Mouse (Mus musculus): ENCODE results near the gene Fam222a.

The Fam222a gene

GRCm38 (mm10) chr5:114541656-114542445 lies 26.0 kb upstream of the Fam222a start:
- Histone ChIP-seq H3K27me3 (ENCODE audit: insufficient read depth, low read length) (peaks cover 22% of the 10 kb centered on the region), H3K4me1 (replicated peaks; ENCODE audit: low read depth, low read length) (peaks cover 61% of the 10 kb centered on the region), H3K4me3 (replicated peaks; ENCODE audit: low read length) (peak overlapping the region; percentile 35), H3K9me3 (ENCODE audit: low read length) (no peaks in the 10 kb centered on the region), H3K36me3 (ENCODE audit: insufficient read depth, low read length) (no peaks in the 10 kb centered on the region)
- TF ChIP-seq CTCF (conservative IDR thresholded peaks at IDR 0.05; ENCODE audit: low read length) (no peak), POU5F1 (IDR thresholded peaks at IDR 0.05; ENCODE audit: borderline replicate concordance, low read length) (no peak), NANOG (IDR thresholded peaks at IDR 0.05; ENCODE audit: borderline replicate concordance, low read length) (peak; percentile 43; the same call in 1 of the 2 replicates)

GRCm38 (mm10) chr5:114543656-114544055 lies 24.2 kb upstream of the Fam222a start:
- Histone ChIP-seq H3K4me3 (replicated peaks; ENCODE audit: low read length) (no peak overlapping the region), H3K4me1 (replicated peaks; ENCODE audit: low read depth, low read length) (peaks cover 59% of the 10 kb centered on the region), H3K36me3 (ENCODE audit: insufficient read depth, low read length) (no peaks in the 10 kb centered on the region), H3K9me3 (ENCODE audit: low read length) (no peaks in the 10 kb centered on the region), H3K27me3 (ENCODE audit: insufficient read depth, low read length) (0 out of 2 replicates have a peak, but pooled peaks cover 4% of the 10 kb centered on the region)
- TF ChIP-seq POU5F1 (IDR thresholded peaks at IDR 0.05; ENCODE audit: borderline replicate concordance, low read length) = no peak
- peak; percentile 30 for TF ChIP-seq CTCF (conservative IDR thresholded peaks at IDR 0.05; ENCODE audit: low read length)

- Histone ChIP-seq H3K9me3 (ENCODE audit: low read length) (no peaks in the 10 kb centered on the region), H3K36me3 (ENCODE audit: insufficient read depth, low read length) (no peaks in the 10 kb centered on the region), H3K4me3 (replicated peaks; ENCODE audit: low read length) (no peak overlapping the region), H3K27me3 (ENCODE audit: insufficient read depth, low read length) (0 out of 2 replicates have a peak, but pooled peaks cover 4% of the 10 kb centered on the region), H3K4me1 (replicated peaks; ENCODE audit: low read depth, low read length) (peaks cover 59% of the 10 kb centered on the region)
- TF ChIP-seq POU5F1 (IDR thresholded peaks at IDR 0.05; ENCODE audit: borderline replicate concordance, low read length) (no peak), NANOG (IDR thresholded peaks at IDR 0.05; ENCODE audit: borderline replicate concordance, low read length) (no peak), CTCF (conservative IDR thresholded peaks at IDR 0.05; ENCODE audit: low read length) (no peak)
These were observed 23.6 kb upstream of the Fam222a start for GRCm38 (mm10) chr5:114544205-114544604.

GRCm38 (mm10) chr5:114545076-114545475 lies 22.7 kb upstream of the Fam222a start:
- no peaks in the 10 kb centered on the region for H3K9me3 ChIP-seq (ENCODE audit: low read length)
- H3K36me3 ChIP-seq (ENCODE audit: insufficient read depth, low read length) = no peaks in the 10 kb centered on the region
- TF ChIP-seq NANOG (IDR thresholded peaks at IDR 0.05; ENCODE audit: borderline replicate concordance, low read length) = no peak
- no peak for TF ChIP-seq CTCF (conservative IDR thresholded peaks at IDR 0.05; ENCODE audit: low read length)
- TF ChIP-seq POU5F1 (IDR thresholded peaks at IDR 0.05; ENCODE audit: borderline replicate concordance, low read length) = no peak
- H3K4me3 ChIP-seq (replicated peaks; ENCODE audit: low read length) = no peak overlapping the region
- H3K4me1 ChIP-seq (replicated peaks; ENCODE audit: low read depth, low read length) = peaks cover 56% of the 10 kb centered on the region
- H3K27me3 ChIP-seq (ENCODE audit: insufficient read depth, low read length) = no peaks in the 10 kb centered on the region

GRCm38 (mm10) chr5:114548976-114549375 lies 18.8 kb upstream of the Fam222a start:
- Histone ChIP-seq H3K4me3 (replicated peaks; ENCODE audit: low read length) (no peak overlapping the region), H3K36me3 (ENCODE audit: insufficient read depth, low read length) (no peaks in the 10 kb centered on the region), H3K4me1 (replicated peaks; ENCODE audit: low read depth, low read length) (peaks cover 49% of the 10 kb centered on the region), H3K9me3 (ENCODE audit: low read length) (no peaks in the 10 kb centered on the region), H3K27me3 (ENCODE audit: insufficient read depth, low read length) (no peaks in the 10 kb centered on the region)
- TF ChIP-seq POU5F1 (IDR thresholded peaks at IDR 0.05; ENCODE audit: borderline replicate concordance, low read length) = no peak
- TF ChIP-seq CTCF (conservative IDR thresholded peaks at IDR 0.05; ENCODE audit: low read length) = no peak
- TF ChIP-seq NANOG (IDR thresholded peaks at IDR 0.05; ENCODE audit: borderline replicate concordance, low read length) = no peak

GRCm38 (mm10) chr5:114549770-114550169 lies 18.0 kb upstream of the Fam222a start:
- H3K9me3 ChIP-seq (ENCODE audit: low read length) = no peaks in the 10 kb centered on the region
- peaks cover 43% of the 10 kb centered on the region for H3K4me1 ChIP-seq (replicated peaks; ENCODE audit: low read depth, low read length)
- H3K27me3 ChIP-seq (ENCODE audit: insufficient read depth, low read length) = no peaks in the 10 kb centered on the region
- H3K4me3 ChIP-seq (replicated peaks; ENCODE audit: low read length) = no peak overlapping the region
- TF ChIP-seq CTCF (conservative IDR thresholded peaks at IDR 0.05; ENCODE audit: low read length) = no peak
- TF ChIP-seq POU5F1 (IDR thresholded peaks at IDR 0.05; ENCODE audit: borderline replicate concordance, low read length) = no peak
- TF ChIP-seq NANOG (IDR thresholded peaks at IDR 0.05; ENCODE audit: borderline replicate concordance, low read length) = no peak
- no peaks in the 10 kb centered on the region for H3K36me3 ChIP-seq (ENCODE audit: insufficient read depth, low read length)

- Histone ChIP-seq H3K9me3 (ENCODE audit: low read length) (peaks cover 6% of the 10 kb centered on the region), H3K27me3 (ENCODE audit: insufficient read depth, low read length) (no peaks in the 10 kb centered on the region), H3K36me3 (ENCODE audit: insufficient read depth, low read length) (no peaks in the 10 kb centered on the region), H3K4me3 (replicated peaks; ENCODE audit: low read length) (no peak overlapping the region), H3K4me1 (replicated peaks; ENCODE audit: low read depth, low read length) (peaks cover 43% of the 10 kb centered on the region)
- TF ChIP-seq CTCF (conservative IDR thresholded peaks at IDR 0.05; ENCODE audit: low read length) (no peak), NANOG (IDR thresholded peaks at IDR 0.05; ENCODE audit: borderline replicate concordance, low read length) (no peak), POU5F1 (IDR thresholded peaks at IDR 0.05; ENCODE audit: borderline replicate concordance, low read length) (no peak)
These were observed 17.4 kb upstream of the Fam222a start for GRCm38 (mm10) chr5:114550431-114550830.

- Histone ChIP-seq H3K36me3 (ENCODE audit: insufficient read depth, low read length) (no peaks in the 10 kb centered on the region), H3K4me3 (replicated peaks; ENCODE audit: low read length) (no peak overlapping the region), H3K4me1 (replicated peaks; ENCODE audit: low read depth, low read length) (peaks cover 46% of the 10 kb centered on the region), H3K9me3 (ENCODE audit: low read length) (peaks cover 6% of the 10 kb centered on the region), H3K27me3 (ENCODE audit: insufficient read depth, low read length) (no peaks in the 10 kb centered on the region)
- TF ChIP-seq CTCF (conservative IDR thresholded peaks at IDR 0.05; ENCODE audit: low read length) (no peak), NANOG (IDR thresholded peaks at IDR 0.05; ENCODE audit: borderline replicate concordance, low read length) (no peak), POU5F1 (IDR thresholded peaks at IDR 0.05; ENCODE audit: borderline replicate concordance, low read length) (no peak)
These were observed 16.8 kb upstream of the Fam222a start for GRCm38 (mm10) chr5:114550886-114551492.
